Mouse (Mus musculus) lung, embryonic 16.5 days (tissue): ENCODE results near the gene Nat10. TPM values are rescaled to one million over a fixed set of nuclear protein-coding genes. Genes with fewer than 3 reads are reported as not detected.

Experiments
- ATAC-seq: fragments of 200-750 bp; cut with Nextera tagmentation; 2 replicates; pipeline ENCODE4 v1.8.0; 2017; ENCODE audit warnings: low read depth, mild to moderate bottlenecking, moderate library complexity
- H3K27ac ChIP-seq: fragments of 300-500 bp; sonication (generic); 2 replicates; pipeline ENCODE4 v1.5.1; 2014; ENCODE audit warnings: mild to moderate bottlenecking, control low read depth, low read length
- H3K27me3 ChIP-seq: fragments of 300-500 bp; sonication (generic); 2 replicates; pipeline ENCODE4 v1.6.1; 2014; ENCODE audit warnings: low read depth, low read length, mixed read lengths; ENCODE audit not compliant: control insufficient read depth, insufficient read depth
- H3K36me3 ChIP-seq: fragments of 300-500 bp; sonication (generic); 2 replicates; pipeline ENCODE4 v1.6.1; 2014; ENCODE audit warnings: low read length; ENCODE audit not compliant: control insufficient read depth, insufficient read depth
- H3K4me1 ChIP-seq: fragments of 300-500 bp; sonication (generic); replicated peaks from 2 replicates; pipeline ENCODE4 v1.6.1; 2014; ENCODE audit warnings: low read length, mixed read lengths; ENCODE audit not compliant: control insufficient read depth, insufficient read depth
- H3K4me2 ChIP-seq: fragments of 300-500 bp; sonication (generic); 2 replicates; pipeline ENCODE4 v1.6.1; 2014; ENCODE audit warnings: low read depth, low read length, control low read depth
- H3K4me3 ChIP-seq: fragments of 300-500 bp; sonication (generic); 2 replicates; pipeline ENCODE4 v1.5.1; 2014; ENCODE audit warnings: mild to moderate bottlenecking, low read length, control low read depth
- H3K9ac ChIP-seq: fragments of 300-500 bp; sonication (generic); 2 replicates; pipeline ENCODE4 v1.6.1; 2014; ENCODE audit warnings: low read length, control low read depth
- H3K9me3 ChIP-seq: fragments of 300-500 bp; sonication (generic); 2 replicates; pipeline ENCODE4 v1.6.1; 2016; ENCODE audit warnings: low read length; ENCODE audit not compliant: control insufficient read depth
- WGBS: fragments of 180-500 bp; shearing (Covaris S2); extraction: QIAGEN DNeasy Blood & Tissue Kit; methylation state at CpG from one replicate; pipeline ENCODE4 v1.1.7; 2014; 5-methylcytosine and 5-hydroxymethylcytosine counted together
- polyA plus RNA-seq: library from polyadenylated mRNA; unstranded; fragments of >200 nt; fragmentation: Nextera tagmentation; extraction: Ambion mirVana; gene quantifications from 2 replicates; pipeline ENCODE4 v1.2.1, GENCODE M21; 2015

Gene Nat10
- 20.4 and 23.8 TPM in 2 replicates for polyA plus RNA-seq

- Histone ChIP-seq H3K4me3 (peak within 1 kb of the TSS; percentile 89), H3K27me3 (no peaks in the 10 kb centered on the region), H3K9me3 (no peaks in the 10 kb centered on the region), H3K4me2 (peak within 1 kb of the TSS; percentile 73), H3K9ac (peak within 1 kb of the TSS; percentile 76), H3K27ac (peak within 1 kb of the TSS; percentile 87), H3K36me3 (peaks cover 7% of the 10 kb centered on the region), H3K4me1 (peaks cover 6% of the 10 kb centered on the region; the same call in 1 of the 2 replicates)
- WGBS, result under 1% methylated on average over 47 of the region's 47 CpGs
- ATAC-seq, result peak; percentile 98
Measured at GRCm38 (mm10) chr2:103760906-103761716, at the start of gene Nat10. Gene Nat10 (minus strand): TSS chr2:103761270.

- H3K9me3 ChIP-seq, result no peaks in the 10 kb centered on the region
- ATAC-seq, result no peak
- WGBS, result 77% methylated on average over 6 of the region's 6 CpGs
- H3K4me2 ChIP-seq, result no peak overlapping the region
- H3K4me3 ChIP-seq, result no peak overlapping the region
- H3K36me3 ChIP-seq, result no peaks in the 10 kb centered on the region
- H3K27ac ChIP-seq, result no peak overlapping the region
- H3K4me1 ChIP-seq, result no peaks in the 10 kb centered on the region
- H3K27me3 ChIP-seq, result no peaks in the 10 kb centered on the region
- H3K9ac ChIP-seq, result no peak overlapping the region
Measured at GRCm38 (mm10) chr2:103810412-103810811, 49.3 kb upstream of the Nat10 start.

- no peaks in the 10 kb centered on the region for H3K9me3 ChIP-seq
- H3K9ac ChIP-seq, result no peak overlapping the region
- no peak overlapping the region for H3K4me2 ChIP-seq
- no peaks in the 10 kb centered on the region for H3K27me3 ChIP-seq
- ATAC-seq, result no peak
- H3K27ac ChIP-seq, result no peak overlapping the region
- H3K4me3 ChIP-seq, result no peak overlapping the region
- H3K4me1 ChIP-seq, result no peaks in the 10 kb centered on the region
- H3K36me3 ChIP-seq, result no peaks in the 10 kb centered on the region
Measured at GRCm38 (mm10) chr2:103808466-103808865, 47.4 kb upstream of the Nat10 start.

- no peak for ATAC-seq
- no peaks in the 10 kb centered on the region for H3K27me3 ChIP-seq
- WGBS, result 61% methylated on average over 5 of the region's 5 CpGs
Measured at GRCm38 (mm10) chr2:103803770-103804530, 42.9 kb upstream of the Nat10 start.

GRCm38 (mm10) chr2:103802422-103802821 lies 41.4 kb upstream of the Nat10 start:
- H3K27me3 ChIP-seq, result no peaks in the 10 kb centered on the region
- no peak overlapping the region for H3K4me3 ChIP-seq
- no peak for ATAC-seq
- no peak overlapping the region for H3K9ac ChIP-seq
- no peaks in the 10 kb centered on the region; the same call in 1 of the 2 replicates for H3K4me1 ChIP-seq
- 83% methylated on average over 1 of the region's 1 CpGs for WGBS
- H3K9me3 ChIP-seq, result no peaks in the 10 kb centered on the region
- no peak overlapping the region for H3K27ac ChIP-seq
- no peaks in the 10 kb centered on the region for H3K36me3 ChIP-seq
- H3K4me2 ChIP-seq, result no peak overlapping the region

More at GRCm38 (mm10) chr2:103803770-103804530, 42.9 kb upstream of the Nat10 start:
- no peaks in the 10 kb centered on the region for H3K36me3 ChIP-seq
- no peak overlapping the region for H3K9ac ChIP-seq
- H3K9me3 ChIP-seq, result no peaks in the 10 kb centered on the region
- H3K4me3 ChIP-seq, result no peak overlapping the region
- H3K4me2 ChIP-seq, result no peak overlapping the region
- H3K27ac ChIP-seq, result no peak overlapping the region
- H3K4me1 ChIP-seq, result no peaks in the 10 kb centered on the region

- ATAC-seq, result peak; percentile 97
Measured at GRCm38 (mm10) chr2:103797491-103798009, 36.5 kb upstream of the Nat10 start, which contains the start of gene Caprin1. Gene Caprin1 (minus strand): TSS chr2:103797649.

GRCm38 (mm10) chr2:103796861-103797466 lies 35.9 kb upstream of the Nat10 start:
- Histone ChIP-seq H3K9me3 (no peaks in the 10 kb centered on the region), H3K4me1 (peaks cover 10% of the 10 kb centered on the region; the same call in 1 of the 2 replicates), H3K9ac (peak overlapping the region; percentile 89), H3K27ac (peak overlapping the region; percentile 100), H3K36me3 (peaks cover 9% of the 10 kb centered on the region), H3K4me2 (peak overlapping the region; percentile 61), H3K27me3 (no peaks in the 10 kb centered on the region), H3K4me3 (peak overlapping the region; percentile 81)
- WGBS, result under 1% methylated on average over 39 of the region's 72 CpGs
- ATAC-seq, result peak; percentile 68

More at GRCm38 (mm10) chr2:103797491-103798009, 36.5 kb upstream of the Nat10 start, which contains the start of gene Caprin1:
- Histone ChIP-seq H3K4me3 (peak within 1 kb of the TSS; percentile 81), H3K4me1 (peaks cover 8% of the 10 kb centered on the region; the same call in 1 of the 2 replicates), H3K36me3 (peaks cover 7% of the 10 kb centered on the region), H3K9ac (peak within 1 kb of the TSS; percentile 89), H3K27ac (peak within 1 kb of the TSS; percentile 100), H3K4me2 (peak within 1 kb of the TSS; percentile 61), H3K27me3 (no peaks in the 10 kb centered on the region), H3K9me3 (no peaks in the 10 kb centered on the region)
- under 1% methylated on average over 33 of the region's 33 CpGs for WGBS

GRCm38 (mm10) chr2:103796211-103796860 lies 35.3 kb upstream of the Nat10 start:
- peak; percentile 27 for ATAC-seq
- peak overlapping the region; percentile 89 for H3K9ac ChIP-seq

More at GRCm38 (mm10) chr2:103796211-103796860, 35.3 kb upstream of the Nat10 start:
- Histone ChIP-seq H3K27me3 (no peaks in the 10 kb centered on the region), H3K4me3 (peak overlapping the region; percentile 81), H3K4me1 (peaks cover 10% of the 10 kb centered on the region; the same call in 1 of the 2 replicates), H3K27ac (peak overlapping the region; percentile 100), H3K4me2 (peak overlapping the region; percentile 61), H3K9me3 (no peaks in the 10 kb centered on the region), H3K36me3 (peaks cover 11% of the 10 kb centered on the region)
- WGBS, result under 1% methylated on average over 42 of the region's 42 CpGs
